Mouse (Mus musculus): ENCODE measurements around the gene Selenos. TPM values are rescaled to one million over a fixed set of nuclear protein-coding genes. Genes with fewer than 3 reads are reported as not detected.

Gene Selenos
- total RNA-seq, 1 experiment, result 82.1 TPM

- no peaks in the 10 kb centered on the region for H3K4me1 ChIP-seq (ENCODE audit: control insufficient read depth in 2 of 2, insufficient read depth in 2 of 2, low read length in 2 of 2, poor library complexity in 1 of 2)
- TF ChIP-seq ZNF384 (IDR thresholded peaks at IDR 0.05; ENCODE audit: low read depth, low read length) (no peak), CHD2 (IDR thresholded peaks at IDR 0.05; ENCODE audit: low read depth, low read length) (no peak), HCFC1 (IDR thresholded peaks at IDR 0.05; ENCODE audit: borderline replicate concordance, insufficient read depth, low read length) (no peak), MAFK (IDR thresholded peaks at IDR 0.05; ENCODE audit: insufficient read depth, low read depth, low read length) (no peak)
- no peaks in the 10 kb centered on the region for H3K9me3 ChIP-seq (ENCODE audit: control insufficient read depth, insufficient read depth, low read depth, low read length)
- no peak for DNase-seq (ENCODE audit: low read depth, low spot score)
- no peak overlapping the region for H3K4me3 ChIP-seq (ENCODE audit: insufficient read depth in 1 of 2, low read depth in 1 of 2, low read length in 2 of 2, poor library complexity in 1 of 2, severe bottlenecking in 1 of 2)
- in situ Hi-C loops (cut with MboI; ENCODE audit: low sequenced_read_pairs in 2 of 2, unreplicated experiment in 2 of 2), result no loop called here
- H3K27ac ChIP-seq (ENCODE audit: insufficient read depth, low read depth, low read length, poor library complexity, severe bottlenecking), result no peak overlapping the region
- peaks cover 7% of the 10 kb centered on the region; the same call in 1 of the 2 replicates for H3K36me3 ChIP-seq (ENCODE audit: control insufficient read depth, insufficient read depth, low read length, poor library complexity, severe bottlenecking)
- no peak overlapping the region for H3K9ac ChIP-seq (ENCODE audit: insufficient read depth, low read depth, low read length, poor library complexity, severe bottlenecking)
These were observed 39.2 kb upstream of the Selenos start for GRCm38 (mm10) chr7:66040026-66040814.

- in situ Hi-C loops (cut with MboI; ENCODE audit: low sequenced_read_pairs in 2 of 2, unreplicated experiment in 2 of 2), result no loop called here
- no peak for DNase-seq (ENCODE audit: low read depth, low spot score)
- Histone ChIP-seq H3K4me1 (ENCODE audit: control insufficient read depth in 2 of 2, insufficient read depth in 2 of 2, low read length in 2 of 2, poor library complexity in 1 of 2) (no peaks in the 10 kb centered on the region), H3K36me3 (ENCODE audit: control insufficient read depth, insufficient read depth, low read length, poor library complexity, severe bottlenecking) (peaks cover 5% of the 10 kb centered on the region; the same call in 1 of the 2 replicates), H3K9me3 (ENCODE audit: control insufficient read depth, insufficient read depth, low read depth, low read length) (no peaks in the 10 kb centered on the region), H3K4me3 (ENCODE audit: insufficient read depth in 1 of 2, low read depth in 1 of 2, low read length in 2 of 2, poor library complexity in 1 of 2, severe bottlenecking in 1 of 2) (no peak within 1 kb of the TSS), H3K27ac (ENCODE audit: insufficient read depth, low read depth, low read length, poor library complexity, severe bottlenecking) (no peak within 1 kb of the TSS), H3K9ac (ENCODE audit: insufficient read depth, low read depth, low read length, poor library complexity, severe bottlenecking) (no peak within 1 kb of the TSS)
- TF ChIP-seq HCFC1 (IDR thresholded peaks at IDR 0.05; ENCODE audit: borderline replicate concordance, insufficient read depth, low read length) (no peak), ZC3H11A (IDR thresholded peaks at IDR 0.05; ENCODE audit: borderline replicate concordance, low read depth, low read length) (no peak), MAFK (IDR thresholded peaks at IDR 0.05; ENCODE audit: insufficient read depth, low read depth, low read length) (no peak), CHD2 (IDR thresholded peaks at IDR 0.05; ENCODE audit: low read depth, low read length) (no peak), ZNF384 (IDR thresholded peaks at IDR 0.05; ENCODE audit: low read depth, low read length) (no peak)
These were observed 35.6 kb upstream of the Selenos start, which contains the start of gene Gm45213 for GRCm38 (mm10) chr7:66043552-66044459. Gene Gm45213 (plus strand): TSS chr7:66043602.

- DNase-seq (ENCODE audit: low read depth, low spot score), result no peak
- no peak overlapping the region for H3K9ac ChIP-seq (ENCODE audit: insufficient read depth, low read depth, low read length, poor library complexity, severe bottlenecking)
These were observed 34.8 kb upstream of the Selenos start for GRCm38 (mm10) chr7:66044617-66045016.

GRCm38 (mm10) chr7:66046921-66047918, 32.2 kb upstream of the Selenos start:
- Histone ChIP-seq H3K9ac (ENCODE audit: insufficient read depth, low read depth, low read length, poor library complexity, severe bottlenecking) (no peak overlapping the region), H3K4me3 (ENCODE audit: insufficient read depth in 1 of 2, low read depth in 1 of 2, low read length in 2 of 2, poor library complexity in 1 of 2, severe bottlenecking in 1 of 2) (no peak overlapping the region), H3K27ac (ENCODE audit: insufficient read depth, low read depth, low read length, poor library complexity, severe bottlenecking) (no peak overlapping the region), H3K36me3 (ENCODE audit: control insufficient read depth, insufficient read depth, low read length, poor library complexity, severe bottlenecking) (no peaks in the 10 kb centered on the region; the same call in 1 of the 2 replicates), H3K4me1 (ENCODE audit: control insufficient read depth in 2 of 2, insufficient read depth in 2 of 2, low read length in 2 of 2, poor library complexity in 1 of 2) (no peaks in the 10 kb centered on the region), H3K9me3 (ENCODE audit: control insufficient read depth, insufficient read depth, low read depth, low read length) (no peaks in the 10 kb centered on the region)
- in situ Hi-C loops (cut with MboI; ENCODE audit: low sequenced_read_pairs in 2 of 2, unreplicated experiment in 2 of 2), result no loop called here
- no peak for TF ChIP-seq ZC3H11A (IDR thresholded peaks at IDR 0.05; ENCODE audit: borderline replicate concordance, low read depth, low read length)
- no peak for TF ChIP-seq HCFC1 (IDR thresholded peaks at IDR 0.05; ENCODE audit: borderline replicate concordance, insufficient read depth, low read length)
- no peak for TF ChIP-seq ZNF384 (IDR thresholded peaks at IDR 0.05; ENCODE audit: low read depth, low read length)
- no peak for TF ChIP-seq CHD2 (IDR thresholded peaks at IDR 0.05; ENCODE audit: low read depth, low read length)
- TF ChIP-seq MAFK (IDR thresholded peaks at IDR 0.05; ENCODE audit: insufficient read depth, low read depth, low read length), result no peak
- no peak for DNase-seq (ENCODE audit: low read depth, low spot score)

More at GRCm38 (mm10) chr7:66044617-66045016, 34.8 kb upstream of the Selenos start:
- H3K4me3 ChIP-seq (ENCODE audit: insufficient read depth in 1 of 2, low read depth in 1 of 2, low read length in 2 of 2, poor library complexity in 1 of 2, severe bottlenecking in 1 of 2), result no peak overlapping the region
- in situ Hi-C loops (cut with MboI; ENCODE audit: low sequenced_read_pairs in 2 of 2, unreplicated experiment in 2 of 2), result no loop called here
- TF ChIP-seq MAFK (IDR thresholded peaks at IDR 0.05; ENCODE audit: insufficient read depth, low read depth, low read length), result no peak
- H3K27ac ChIP-seq (ENCODE audit: insufficient read depth, low read depth, low read length, poor library complexity, severe bottlenecking), result no peak overlapping the region
- H3K4me1 ChIP-seq (ENCODE audit: control insufficient read depth in 2 of 2, insufficient read depth in 2 of 2, low read length in 2 of 2, poor library complexity in 1 of 2), result no peaks in the 10 kb centered on the region
- H3K36me3 ChIP-seq (ENCODE audit: control insufficient read depth, insufficient read depth, low read length, poor library complexity, severe bottlenecking), result peaks cover 5% of the 10 kb centered on the region; the same call in 1 of the 2 replicates
- no peaks in the 10 kb centered on the region for H3K9me3 ChIP-seq (ENCODE audit: control insufficient read depth, insufficient read depth, low read depth, low read length)
